Mouse (Mus musculus): ENCODE data around the gene Ciita. TPM values are rescaled to one million over a fixed set of nuclear protein-coding genes. Genes with fewer than 3 reads are reported as not detected.

The Ciita gene
- polyA plus RNA-seq, 1 experiment from 2014 or later, result 0.15 TPM

DNA sequence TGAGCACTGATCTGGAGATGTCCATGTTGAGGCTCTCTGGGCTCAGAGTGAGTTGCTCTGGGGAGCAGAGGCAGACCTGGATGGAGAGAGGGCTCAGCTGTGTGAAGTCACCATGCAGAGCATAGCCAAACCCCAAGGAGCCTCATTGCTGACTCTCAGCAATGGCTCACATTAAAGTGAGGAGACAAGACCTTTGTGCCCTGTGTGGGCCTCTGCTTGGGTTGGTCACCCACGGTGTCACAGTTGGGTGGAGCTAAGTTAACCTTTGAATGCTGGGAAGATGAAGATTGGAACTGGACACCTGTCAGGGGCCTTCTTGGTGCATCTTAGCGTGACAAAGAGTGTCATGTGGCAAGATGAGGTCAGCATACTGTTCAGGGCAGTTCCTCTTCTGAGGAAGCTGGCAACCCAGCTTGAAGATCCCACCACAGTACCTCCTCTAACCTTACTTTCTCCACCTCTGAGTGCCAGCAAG, 16.0 kb downstream of the Ciita start:
- no peak for ATAC-seq
- WGBS, result 79% methylated on average over 2 of the region's 2 CpGs
- H3K4me1 ChIP-seq (ENCODE audit: control insufficient read depth, insufficient read depth, low read length), result no peaks in the 10 kb centered on the region

DNA sequence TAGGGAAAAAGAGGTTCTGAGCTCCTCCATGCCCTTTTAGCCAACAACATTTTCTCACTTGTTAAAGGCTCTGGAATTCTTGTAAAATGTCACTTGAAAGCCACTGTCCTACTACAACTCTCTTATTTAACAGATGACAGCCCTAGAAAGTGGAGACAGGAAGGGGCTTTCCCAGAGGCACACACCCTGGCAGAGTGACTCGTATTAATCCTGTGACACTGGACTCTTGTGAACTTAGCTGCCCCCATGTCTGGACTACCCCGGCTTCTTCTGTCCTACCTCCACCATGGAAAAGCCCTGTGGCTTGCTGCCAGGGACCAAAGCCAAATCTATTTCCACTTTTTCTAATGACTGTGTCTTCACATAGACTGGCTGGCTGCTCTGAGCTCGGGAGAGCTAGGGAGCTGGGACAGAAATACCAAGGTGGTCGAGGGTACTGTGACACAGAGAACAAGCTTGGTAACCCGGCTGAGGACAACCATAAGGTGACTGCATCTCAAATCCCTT, 18.3 kb downstream of the Ciita start:
- ATAC-seq (no peak), DNase-seq (ENCODE audit: low spot score) (no peak)
- Histone ChIP-seq H3K9me3 (replicated peaks; ENCODE audit: control insufficient read depth, low read length) (no peaks in the 10 kb centered on the region), H3K27me3 (replicated peaks; ENCODE audit: control insufficient read depth, insufficient read depth, low read length) (no peaks in the 10 kb centered on the region), H3K4me2 (ENCODE audit: low read length) (no peak overlapping the region), H3K4me1 (ENCODE audit: control insufficient read depth, insufficient read depth, low read length) (no peaks in the 10 kb centered on the region), H3K27ac (ENCODE audit: low read depth, low read length) (no peak overlapping the region), H3K36me3 (ENCODE audit: control insufficient read depth, insufficient read depth, low read length) (no peaks in the 10 kb centered on the region), H3K4me3 (ENCODE audit: low read depth, low read length) (no peak overlapping the region), H3K9ac (ENCODE audit: low read length) (no peak overlapping the region)
- WGBS, result 69% methylated on average over 5 of the region's 5 CpGs

More for the DNA sequence above, 16.0 kb downstream of the Ciita start:
- Histone ChIP-seq H3K27me3 (replicated peaks; ENCODE audit: control insufficient read depth, insufficient read depth, low read length) (no peaks in the 10 kb centered on the region), H3K27ac (ENCODE audit: low read depth, low read length) (no peak overlapping the region), H3K36me3 (ENCODE audit: control insufficient read depth, insufficient read depth, low read length) (no peaks in the 10 kb centered on the region), H3K9ac (ENCODE audit: low read length) (no peak overlapping the region), H3K9me3 (replicated peaks; ENCODE audit: control insufficient read depth, low read length) (no peaks in the 10 kb centered on the region), H3K4me3 (ENCODE audit: low read depth, low read length) (no peak overlapping the region), H3K4me2 (ENCODE audit: low read length) (no peak overlapping the region)
- DNase-seq (ENCODE audit: low spot score), result no peak

DNA sequence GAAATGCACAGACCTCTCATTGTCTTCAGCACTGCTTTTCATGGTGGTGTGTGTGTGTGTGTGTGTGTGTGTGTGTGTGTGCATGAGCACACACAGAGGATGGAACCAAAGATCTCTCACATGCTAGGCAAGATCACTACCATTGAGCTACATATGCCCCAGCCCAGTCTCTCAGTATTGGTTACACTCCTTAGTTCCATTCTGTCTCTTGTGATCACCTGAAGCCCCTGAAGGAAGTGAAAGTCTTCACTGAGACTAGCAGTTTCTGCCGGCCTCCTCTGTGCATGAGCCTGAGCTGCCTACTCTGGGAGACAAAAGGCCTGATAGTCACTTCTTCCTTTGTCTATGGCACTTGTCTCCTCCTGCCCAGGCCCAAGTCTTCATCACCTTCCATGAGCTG, 19.3 kb downstream of the Ciita start:
- H3K27me3 ChIP-seq (replicated peaks; ENCODE audit: control insufficient read depth, insufficient read depth, low read length), result no peaks in the 10 kb centered on the region
- H3K9ac ChIP-seq (ENCODE audit: low read length), result no peak overlapping the region
- DNase-seq (ENCODE audit: low spot score), result no peak
- WGBS, result 29% methylated on average over 1 of the region's 1 CpGs
- H3K36me3 ChIP-seq (ENCODE audit: control insufficient read depth, insufficient read depth, low read length), result no peaks in the 10 kb centered on the region
- ATAC-seq, result no peak
- H3K4me1 ChIP-seq (ENCODE audit: control insufficient read depth, insufficient read depth, low read length), result no peaks in the 10 kb centered on the region
- no peak overlapping the region for H3K4me2 ChIP-seq (ENCODE audit: low read length)
- H3K27ac ChIP-seq (ENCODE audit: low read depth, low read length), result no peak overlapping the region
- no peak overlapping the region for H3K4me3 ChIP-seq (ENCODE audit: low read depth, low read length)
- no peaks in the 10 kb centered on the region for H3K9me3 ChIP-seq (replicated peaks; ENCODE audit: control insufficient read depth, low read length)

DNA sequence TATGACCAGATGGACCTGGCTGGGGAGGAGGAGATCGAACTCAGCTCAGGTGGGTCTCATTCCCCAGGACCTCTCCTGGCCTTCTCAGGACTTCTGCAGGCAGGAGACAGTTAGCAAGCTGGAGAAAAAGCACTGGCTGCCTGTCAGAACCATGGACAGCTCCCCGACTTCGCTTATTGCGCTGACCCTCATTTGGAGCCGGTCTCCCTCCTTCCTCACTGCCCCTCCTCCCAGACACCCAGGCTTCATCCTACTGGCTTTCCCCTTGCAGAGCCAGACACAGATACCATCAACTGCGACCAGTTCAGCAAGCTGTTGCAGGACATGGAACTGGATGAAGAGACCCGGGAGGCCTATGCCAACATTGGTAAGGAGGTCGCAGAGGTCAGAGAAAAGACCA, 22.0 kb downstream of the Ciita start:
- no peak for ATAC-seq
- Histone ChIP-seq H3K4me1 (ENCODE audit: control insufficient read depth, insufficient read depth, low read length) (no peaks in the 10 kb centered on the region), H3K27ac (ENCODE audit: low read depth, low read length) (no peak overlapping the region), H3K9me3 (replicated peaks; ENCODE audit: control insufficient read depth, low read length) (no peaks in the 10 kb centered on the region), H3K4me3 (ENCODE audit: low read depth, low read length) (no peak overlapping the region), H3K36me3 (ENCODE audit: control insufficient read depth, insufficient read depth, low read length) (no peaks in the 10 kb centered on the region), H3K9ac (ENCODE audit: low read length) (no peak overlapping the region), H3K27me3 (replicated peaks; ENCODE audit: control insufficient read depth, insufficient read depth, low read length) (no peaks in the 10 kb centered on the region), H3K4me2 (ENCODE audit: low read length) (no peak overlapping the region)
- peak; percentile 18 for DNase-seq (ENCODE audit: low spot score)
- WGBS, result 21% methylated on average over 8 of the region's 8 CpGs

DNA sequence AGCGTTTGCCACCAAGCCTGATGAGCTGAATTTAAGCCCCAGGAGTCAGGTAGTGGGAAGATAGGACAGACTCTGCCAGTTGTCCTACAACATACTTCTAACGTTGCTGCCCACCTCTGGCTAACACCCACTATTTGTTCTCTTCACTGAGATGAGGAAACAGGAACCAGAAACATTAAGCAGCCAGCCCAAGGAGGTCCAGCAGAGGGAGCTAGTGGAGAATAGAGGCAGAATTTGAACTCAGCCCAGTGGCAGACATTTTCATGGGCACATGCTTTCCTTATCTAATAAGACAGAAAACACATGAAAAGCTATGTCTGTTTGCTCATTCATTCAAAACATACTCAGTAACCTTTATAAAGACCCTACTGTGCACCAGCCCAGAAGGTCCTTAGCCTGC, 23.2 kb downstream of the Ciita start:
- ATAC-seq, result no peak
- Histone ChIP-seq H3K36me3 (ENCODE audit: control insufficient read depth, insufficient read depth, low read length) (no peaks in the 10 kb centered on the region), H3K27me3 (replicated peaks; ENCODE audit: control insufficient read depth, insufficient read depth, low read length) (no peaks in the 10 kb centered on the region), H3K4me3 (ENCODE audit: low read depth, low read length) (no peak overlapping the region), H3K27ac (ENCODE audit: low read depth, low read length) (no peak overlapping the region), H3K9me3 (replicated peaks; ENCODE audit: control insufficient read depth, low read length) (no peaks in the 10 kb centered on the region), H3K4me1 (ENCODE audit: control insufficient read depth, insufficient read depth, low read length) (0 out of 2 replicates have a peak, but pooled peaks cover 3% of the 10 kb centered on the region), H3K9ac (ENCODE audit: low read length) (no peak overlapping the region), H3K4me2 (ENCODE audit: low read length) (no peak overlapping the region)
- no peak for DNase-seq (ENCODE audit: low spot score)
- WGBS, result 74% methylated on average over 2 of the region's 2 CpGs

DNA sequence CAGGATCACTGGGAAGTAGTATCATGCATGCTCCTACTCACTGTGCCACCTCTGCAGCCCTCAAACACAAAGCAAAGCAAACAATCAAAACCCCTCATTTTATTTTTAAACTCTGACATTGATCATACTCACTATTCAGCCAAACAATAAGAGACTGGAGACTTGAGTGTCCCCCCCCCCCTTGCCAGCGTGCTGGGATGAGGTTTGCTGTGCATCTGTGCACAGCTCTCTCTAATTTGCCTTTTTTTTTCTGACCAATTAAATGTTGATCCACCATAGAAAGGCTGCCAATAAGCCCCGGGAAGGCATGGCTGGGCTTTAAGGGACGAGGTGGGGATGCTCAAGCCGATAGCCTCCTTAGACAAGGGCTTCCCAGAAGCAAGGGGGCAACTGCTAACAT, 27.6 kb downstream of the Ciita start:
- WGBS, result 11% methylated on average over 4 of the region's 4 CpGs
- no peaks in the 10 kb centered on the region for H3K27me3 ChIP-seq (replicated peaks; ENCODE audit: control insufficient read depth, insufficient read depth, low read length)
- H3K36me3 ChIP-seq (ENCODE audit: control insufficient read depth, insufficient read depth, low read length), result no peaks in the 10 kb centered on the region
- H3K4me3 ChIP-seq (ENCODE audit: low read depth, low read length), result no peak overlapping the region
- 0 out of 2 replicates have a peak, but pooled peaks cover 3% of the 10 kb centered on the region for H3K4me1 ChIP-seq (ENCODE audit: control insufficient read depth, insufficient read depth, low read length)
- no peak overlapping the region for H3K27ac ChIP-seq (ENCODE audit: low read depth, low read length)
- peak; percentile 40; the same call in 1 of the 2 replicates for ATAC-seq
- no peaks in the 10 kb centered on the region for H3K9me3 ChIP-seq (replicated peaks; ENCODE audit: control insufficient read depth, low read length)
- DNase-seq (ENCODE audit: low spot score), result peak; percentile 53
- H3K9ac ChIP-seq (ENCODE audit: low read length), result no peak overlapping the region
- H3K4me2 ChIP-seq (ENCODE audit: low read length), result no peak overlapping the region

DNA sequence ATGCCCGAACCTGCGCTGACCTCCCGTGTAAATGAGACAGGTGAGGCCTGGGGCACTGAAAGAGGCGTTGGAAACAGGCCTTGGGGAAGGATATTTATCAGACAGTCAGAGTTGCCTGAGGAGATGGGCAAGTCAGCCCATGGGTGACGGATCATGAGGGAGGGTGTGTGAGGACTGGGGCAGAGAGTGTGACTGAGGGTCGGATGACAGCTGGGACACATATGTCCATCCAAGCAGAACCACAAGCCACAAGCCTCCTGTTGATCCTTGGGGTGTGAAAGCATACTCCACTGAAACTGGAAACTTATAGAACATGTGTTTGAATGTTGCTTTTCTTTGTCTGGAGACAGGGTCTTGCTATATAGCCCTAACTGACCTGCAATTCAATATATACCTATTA, 28.8 kb downstream of the Ciita start:
- ATAC-seq (no peak), DNase-seq (ENCODE audit: low spot score) (no peak)
- 77% methylated on average over 6 of the region's 6 CpGs for WGBS

DNA sequence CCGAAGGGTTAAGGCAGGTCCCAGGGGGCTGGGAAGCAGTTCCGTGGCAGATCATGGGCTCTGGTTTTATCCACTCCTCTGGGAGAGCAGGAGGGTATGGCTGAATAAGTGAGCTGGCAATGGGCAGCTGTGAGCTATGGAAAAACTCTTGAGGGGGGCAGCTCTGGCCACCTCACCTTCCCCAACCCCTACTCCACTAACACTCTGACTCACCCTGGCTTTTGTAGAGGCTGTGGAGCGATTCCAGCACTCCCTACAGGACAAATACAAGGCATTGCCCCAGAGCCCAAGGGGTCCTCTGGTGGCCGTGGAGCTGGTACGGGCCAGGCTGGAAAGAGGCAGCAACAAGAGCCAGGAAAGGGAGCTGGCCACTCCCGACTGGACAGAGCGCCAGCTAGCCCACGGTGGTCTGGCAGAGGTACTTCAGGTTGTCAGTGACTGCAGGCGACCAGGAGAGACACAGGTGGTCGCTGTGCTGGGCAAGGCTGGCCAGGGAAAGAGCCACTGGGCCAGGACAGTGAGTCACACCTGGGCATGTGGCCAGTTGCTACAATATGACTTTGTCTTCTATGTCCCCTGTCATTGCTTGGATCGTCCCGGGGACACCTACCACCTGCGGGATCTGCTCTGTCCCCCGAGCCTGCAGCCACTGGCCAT, 30.7 kb downstream of the Ciita start:
- Histone ChIP-seq H3K27me3 (replicated peaks; ENCODE audit: control insufficient read depth, insufficient read depth, low read length) (no peaks in the 10 kb centered on the region), H3K4me2 (ENCODE audit: low read length) (no peak overlapping the region), H3K9me3 (replicated peaks; ENCODE audit: control insufficient read depth, low read length) (no peaks in the 10 kb centered on the region), H3K9ac (ENCODE audit: low read length) (no peak overlapping the region), H3K4me1 (ENCODE audit: control insufficient read depth, insufficient read depth, low read length) (0 out of 2 replicates have a peak, but pooled peaks cover 3% of the 10 kb centered on the region), H3K27ac (ENCODE audit: low read depth, low read length) (no peak overlapping the region), H3K4me3 (ENCODE audit: low read depth, low read length) (no peak overlapping the region), H3K36me3 (ENCODE audit: control insufficient read depth, insufficient read depth, low read length) (no peaks in the 10 kb centered on the region)
- ATAC-seq, result no peak
- 57% methylated on average over 14 of the region's 14 CpGs for WGBS
- DNase-seq (ENCODE audit: low spot score), result no peak

More for the DNA sequence above, 28.8 kb downstream of the Ciita start:
- no peaks in the 10 kb centered on the region for H3K9me3 ChIP-seq (replicated peaks; ENCODE audit: control insufficient read depth, low read length)
- no peak overlapping the region for H3K27ac ChIP-seq (ENCODE audit: low read depth, low read length)
- H3K36me3 ChIP-seq (ENCODE audit: control insufficient read depth, insufficient read depth, low read length), result no peaks in the 10 kb centered on the region
- H3K9ac ChIP-seq (ENCODE audit: low read length), result no peak overlapping the region
- H3K4me1 ChIP-seq (ENCODE audit: control insufficient read depth, insufficient read depth, low read length), result 0 out of 2 replicates have a peak, but pooled peaks cover 3% of the 10 kb centered on the region
- no peaks in the 10 kb centered on the region for H3K27me3 ChIP-seq (replicated peaks; ENCODE audit: control insufficient read depth, insufficient read depth, low read length)
- no peak overlapping the region for H3K4me3 ChIP-seq (ENCODE audit: low read depth, low read length)
- H3K4me2 ChIP-seq (ENCODE audit: low read length), result no peak overlapping the region

DNA sequence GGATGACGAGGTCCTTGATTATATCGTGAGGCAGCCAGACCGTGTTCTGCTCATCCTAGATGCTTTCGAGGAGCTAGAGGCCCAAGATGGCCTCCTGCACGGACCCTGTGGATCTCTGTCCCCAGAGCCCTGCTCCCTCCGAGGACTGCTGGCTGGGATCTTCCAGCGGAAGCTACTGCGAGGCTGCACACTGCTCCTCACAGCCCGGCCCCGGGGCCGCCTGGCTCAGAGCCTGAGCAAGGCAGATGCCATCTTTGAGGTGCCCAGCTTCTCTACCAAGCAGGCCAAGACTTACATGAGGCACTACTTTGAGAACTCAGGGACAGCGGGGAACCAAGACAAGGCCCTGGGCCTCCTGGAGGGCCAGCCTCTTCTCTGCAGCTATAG, 31.3 kb downstream of the Ciita start:
- Histone ChIP-seq H3K36me3 (ENCODE audit: control insufficient read depth, insufficient read depth, low read length) (no peaks in the 10 kb centered on the region), H3K9ac (ENCODE audit: low read length) (no peak overlapping the region), H3K27ac (ENCODE audit: low read depth, low read length) (no peak overlapping the region), H3K9me3 (replicated peaks; ENCODE audit: control insufficient read depth, low read length) (no peaks in the 10 kb centered on the region), H3K4me3 (ENCODE audit: low read depth, low read length) (no peak overlapping the region), H3K27me3 (replicated peaks; ENCODE audit: control insufficient read depth, insufficient read depth, low read length) (no peaks in the 10 kb centered on the region), H3K4me2 (ENCODE audit: low read length) (no peak overlapping the region), H3K4me1 (ENCODE audit: control insufficient read depth, insufficient read depth, low read length) (0 out of 2 replicates have a peak, but pooled peaks cover 3% of the 10 kb centered on the region)
- WGBS, result 80% methylated on average over 12 of the region's 12 CpGs
- DNase-seq (ENCODE audit: low spot score) (no peak), ATAC-seq (no peak)

All from forebrain, embryonic 14.5 days (tissue).